Mouse (Mus musculus) liver, adult 2 months (tissue): ENCODE measurements at regions not wholly inside any gene's neighbourhood (a gene's known extent, or its start where the extent isn't known, plus 50 kb on each side); places are given as distances from the start of the nearest gene placed in this dataset.

Experiments
- CTCF ChIP-seq: fragments of 200-500 bp; IDR thresholded peaks from 2 replicates; pipeline ENCODE4 v1.5.1; 2011; ENCODE audit warnings: low read depth, low read length, control low read depth
- POLR2A ChIP-seq: fragments of 200-500 bp; IDR thresholded peaks from 2 replicates; pipeline ENCODE4 v1.6.1; 2011; ENCODE audit warnings: low read length, control low read depth; ENCODE audit not compliant: insufficient read depth; ENCODE audit errors: extremely low read depth

GRCm38 (mm10) chr1:193433493-193434021, 63.5 kb upstream of the Camk1g start:
- no peak for TF ChIP-seq POLR2A
- TF ChIP-seq CTCF = no peak
